Mouse (Mus musculus) liver, embryonic 15.5 days (tissue): ENCODE measurements around the gene Rhod. TPM values are rescaled to one million over a fixed set of nuclear protein-coding genes. Genes with fewer than 3 reads are reported as not detected.
"Not testable (repeated sequence)": the region's sequence is repeated elsewhere in the genome, so short reads cannot be mapped to it uniquely, and the experiment has no call there.

Experiments used
- ATAC-seq: fragments of 200-750 bp; cut with Nextera tagmentation; 2 replicates; pipeline ENCODE4 v1.8.0; 2017; ENCODE audit warnings: moderate number of reproducible peaks, mild to moderate bottlenecking, moderate library complexity; ENCODE audit not compliant: insufficient read depth
- H3K27ac ChIP-seq: fragments of 300-500 bp; sonication (generic); replicated peaks from 2 replicates; pipeline ENCODE4 v1.5.1; 2015; ENCODE audit warnings: mild to moderate bottlenecking, inconsistent platforms
- H3K27me3 ChIP-seq: fragments of 300-500 bp; sonication (generic); 2 replicates; pipeline ENCODE4 v1.6.1; 2015; ENCODE audit warnings: mild to moderate bottlenecking, inconsistent platforms
- H3K36me3 ChIP-seq: fragments of 300-500 bp; sonication (generic); replicated peaks from 2 replicates; pipeline ENCODE4 v1.6.1; 2015; ENCODE audit warnings: moderate library complexity, mild to moderate bottlenecking, inconsistent platforms
- H3K4me1 ChIP-seq: fragments of 300-500 bp; sonication (generic); replicated peaks from 2 replicates; pipeline ENCODE4 v1.6.1; 2015; ENCODE audit warnings: inconsistent platforms
- H3K4me2 ChIP-seq: fragments of 300-500 bp; sonication (generic); 2 replicates; pipeline ENCODE4 v1.6.1; 2015; ENCODE audit warnings: moderate library complexity, mild to moderate bottlenecking, inconsistent platforms
- H3K4me3 ChIP-seq: fragments of 300-500 bp; sonication (generic); replicated peaks from 2 replicates; pipeline ENCODE4 v1.5.1; 2015; ENCODE audit warnings: mild to moderate bottlenecking, inconsistent platforms
- H3K9ac ChIP-seq: fragments of 300-500 bp; sonication (generic); 2 replicates; pipeline ENCODE4 v1.6.1; 2015; ENCODE audit warnings: moderate library complexity, mild to moderate bottlenecking, inconsistent platforms
- H3K9me3 ChIP-seq: fragments of 300-500 bp; sonication (generic); replicated peaks from 2 replicates; pipeline ENCODE4 v1.6.1; 2016; ENCODE audit warnings: inconsistent platforms
- WGBS: fragments of 180-500 bp; shearing (Covaris S2); methylation state at CpG from one replicate; pipeline ENCODE4 v1.1.7; 2015; ENCODE audit warnings: mixed read lengths; ENCODE audit not compliant: insufficient replicate concordance; 5-methylcytosine and 5-hydroxymethylcytosine counted together
- polyA plus RNA-seq: library from polyadenylated mRNA; unstranded; fragments of >200 nt; fragmentation: Nextera tagmentation; extraction: Ambion mirVana; gene quantifications from 2 replicates; pipeline ENCODE4 v1.2.1, GENCODE M21; 2015

Rhod gene
- polyA plus RNA-seq, 1 experiment from 2014 or later = 7.9 TPM

DNA sequence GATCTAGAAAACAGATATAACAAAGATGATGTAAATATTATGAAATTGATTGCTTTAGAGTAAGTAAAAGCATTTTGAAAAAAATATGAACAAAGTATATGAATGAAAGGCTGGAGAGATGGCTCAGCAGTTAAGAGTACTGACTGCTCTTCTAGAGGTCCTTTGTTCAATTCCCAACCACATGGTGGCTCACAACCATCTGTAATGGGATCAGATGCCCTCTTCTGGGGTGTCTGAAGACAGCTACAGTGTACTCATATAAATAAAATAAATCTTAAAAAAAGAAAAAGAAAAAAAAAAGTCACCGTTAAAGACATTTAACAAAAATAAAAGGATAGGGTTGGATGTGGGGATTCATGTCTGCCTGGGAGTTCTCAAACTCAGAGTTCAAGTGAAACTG, 56.9 kb downstream of the Rhod start:
- H3K4me2 ChIP-seq, H3K4me1 ChIP-seq, H3K4me3 ChIP-seq, H3K27ac ChIP-seq, ATAC-seq, H3K9ac ChIP-seq, H3K27me3 ChIP-seq, H3K9me3 ChIP-seq: not testable (repeated sequence)
- 83% methylated on average over 1 of the region's 1 CpGs for WGBS
- peaks cover 43% of the 10 kb centered on the region for H3K36me3 ChIP-seq

Other genes with a start within 250 kb of the Rhod start
- gene Tbc1d10c, start 248.1 kb downstream of the Rhod start, polyA plus RNA-seq = 5.5 and 7.0 TPM in 2 replicates
- 414 and 425 TPM in 2 replicates for gene Ppp1ca, start 247.4 kb downstream of the Rhod start, polyA plus RNA-seq
- 15.6 and 16.5 TPM in 2 replicates for gene Rad9a, start 237.8 kb downstream of the Rhod start, polyA plus RNA-seq
- 0.38 and 0.56 TPM in 2 replicates for gene Clcf1, start 225.2 kb downstream of the Rhod start, polyA plus RNA-seq
- not detected in 2 replicates for gene AC109138.7, start 225.1 kb downstream of the Rhod start, polyA plus RNA-seq
- gene Pold4, start 207.5 kb downstream of the Rhod start, polyA plus RNA-seq = 13.1 and 15.0 TPM in 2 replicates
- 2.0 and 2.3 TPM in 2 replicates for gene Ssh3, start 170.3 kb downstream of the Rhod start, polyA plus RNA-seq
- 0.90 and 1.5 TPM in 2 replicates for gene Ankrd13d, start 156.3 kb downstream of the Rhod start, polyA plus RNA-seq
- 12.4 and 13.2 TPM in 2 replicates for gene Grk2, start 133.2 kb downstream of the Rhod start, polyA plus RNA-seq
- gene Kdm2a, start 41.1 kb downstream of the Rhod start, polyA plus RNA-seq = 12.9 and 13.1 TPM in 2 replicates
- 0.12 and 0.33 TPM in 2 replicates for gene Syt12, start 38.0 kb upstream of the Rhod start, polyA plus RNA-seq
- gene 2010003K11Rik, start 59.2 kb upstream of the Rhod start, polyA plus RNA-seq = 0.09 TPM in 1 of 2 replicates, not detected in the other
- 56.3 and 79.3 TPM in 2 replicates for gene Pcx, start 71.0 kb upstream of the Rhod start, polyA plus RNA-seq
- gene Lrfn4, start 176.2 kb upstream of the Rhod start, polyA plus RNA-seq = 0.43 and 0.46 TPM in 2 replicates
- gene Rce1, start 186.2 kb upstream of the Rhod start, polyA plus RNA-seq = 24.1 and 25.3 TPM in 2 replicates